In genomic region chr3:153241134-153241533, GRCm38 (mm10) we compare ENCODE assay signal across 20 mouse cellular contexts.
DNase-seq lines count a peak whose midpoint lies in the region; ATAC-seq lines count a peak whose summit lies in the region.
"Had no signal": no experiment of that assay in that cellular context is flagged by ENCODE, and none has a peak within 500 bp of the region (broad histone marks: within the 10 kb centered on the region; RNA-seq: fewer than 3 reads in every experiment).

No protein-coding gene starts in this region.

- no peak overlapping the region for H3K9ac ChIP-seq in heart, embryonic 11.5 days (ENCODE audit: low read depth, low read length)
- H3K9ac ChIP-seq: forebrain, embryonic 15.5 days; hindbrain, embryonic 14.5 days; liver, embryonic 14.5 days had no signal

- no peak overlapping the region for H3K4me3 ChIP-seq in heart, embryonic 11.5 days (ENCODE audit: low read depth, low read length)
- H3K4me3 ChIP-seq: forebrain, embryonic 15.5 days; megakaryocyte, embryonic 14.5 days had no signal

- no peaks in the 10 kb centered on the region; the same call in 1 of the 2 replicates for H3K27me3 ChIP-seq in heart, embryonic 11.5 days (ENCODE audit: control insufficient read depth, insufficient read depth, low read length)
- H3K27me3 ChIP-seq: forebrain, embryonic 15.5 days had no signal

- H3K27ac ChIP-seq in heart, embryonic 11.5 days (ENCODE audit: low read depth, low read length) = peak overlapping the region; percentile 54
- H3K27ac ChIP-seq: forebrain, embryonic 15.5 days; hindbrain, embryonic 14.5 days; liver, embryonic 14.5 days had no signal

- peak overlapping the region; percentile 0; the same call in 1 of the 2 replicates for H3K4me2 ChIP-seq in heart, embryonic 11.5 days
- H3K4me2 ChIP-seq: forebrain, embryonic 15.5 days; hindbrain, embryonic 14.5 days had no signal

- H3K4me1 ChIP-seq in heart, embryonic 11.5 days (ENCODE audit: control insufficient read depth, insufficient read depth, low read length) = peaks cover 24% of the 10 kb centered on the region

- no peaks in the 10 kb centered on the region for H3K9me3 ChIP-seq in heart, embryonic 11.5 days (replicated peaks; ENCODE audit: control insufficient read depth, low read length)
- H3K9me3 ChIP-seq: forebrain, embryonic 15.5 days; G1E; megakaryocyte, embryonic 14.5 days had no signal

- no peak for DNase-seq in heart, postnatal 4 days
- peak; percentile 21 to 45 for DNase-seq in lung, postnatal 4 days
- DNase-seq in lung, postnatal 14 days = no peak
- peak; percentile 22 for DNase-seq in T-cell, adult 2 months (ENCODE audit: low spot score)
- no peak for DNase-seq in liver
- no peak for DNase-seq in spleen, postnatal 10 days (ENCODE audit: low spot score in 2 of 2)
- DNase-seq: adrenal gland, postnatal 25 days; B cell, adult 2 months; cerebellum, adult 9-10 months; embryo, embryonic 11 days; kidney, adult 18-20 months; kidney, postnatal 25 days; layer of hippocampus, postnatal 36 days had no signal

- ATAC-seq in heart, embryonic 11.5 days (replicated peaks; ENCODE audit: insufficient number of reproducible peaks, low FRiP score, low TSS enrichment) = no peak
- peak; percentile 57 for ATAC-seq in inflammation-experienced regulatory T-cells, adult 6 months
- ATAC-seq: forebrain, embryonic 15.5 days had no signal

- no peaks in the 10 kb centered on the region for H3K36me3 ChIP-seq in heart, embryonic 11.5 days (ENCODE audit: control insufficient read depth, insufficient read depth, low read length)
- H3K36me3 ChIP-seq: forebrain, embryonic 15.5 days had no signal

- WGBS in heart, embryonic 11.5 days (ENCODE audit: insufficient replicate concordance) = 45% methylated on average over 4 of the region's 4 CpGs

Comparison
In these comparisons a context has a peak if more than half of its experiments do, and no peak if none do; other contexts are left out.
1. DNase-seq: peak in lung, postnatal 4 days (2 of 2) and T-cell, adult 2 months (single experiment); none in heart, postnatal 4 days (single experiment), lung, postnatal 14 days (single experiment), liver (single experiment) and spleen, postnatal 10 days (0 of 2).